Mouse (Mus musculus) spleen, adult 2 months (tissue): ENCODE measurements around the gene Zdhhc9. TPM values are rescaled to one million over a fixed set of nuclear protein-coding genes. Genes with fewer than 3 reads are reported as not detected.

Experiments
- DNase-seq, 2 experiments: peaks; one replicate each; pipeline versions ENCODE4 v3.0.0 to v3.0.0-alpha.2; 2012 to 2021; ENCODE audit warnings: low spot score in 2 of 2, low read depth in 1 of 2
- H3K27ac ChIP-seq: fragments of 200-500 bp; 2 replicates; pipeline ENCODE4 v1.5.1; 2012; ENCODE audit warnings: low read length, inconsistent platforms; ENCODE audit not compliant: insufficient read depth
- H3K27me3 ChIP-seq: fragments of 200-500 bp; 2 replicates; pipeline ENCODE4 v1.6.1; 2012; ENCODE audit warnings: mild to moderate bottlenecking, moderate library complexity, low read length, inconsistent platforms; ENCODE audit not compliant: control insufficient read depth, insufficient read depth
- H3K36me3 ChIP-seq: fragments of 200-500 bp; 2 replicates; pipeline ENCODE4 v1.6.1; 2012; ENCODE audit warnings: mild to moderate bottlenecking, low read length, inconsistent platforms; ENCODE audit not compliant: control insufficient read depth, insufficient read depth
- H3K4me1 ChIP-seq: fragments of 200-500 bp; 2 replicates; pipeline ENCODE4 v1.6.1; 2011; ENCODE audit warnings: inconsistent platforms; ENCODE audit not compliant: control insufficient read depth, insufficient read depth, insufficient read length
- H3K4me3 ChIP-seq: fragments of 200-500 bp; 2 replicates; pipeline ENCODE4 v1.5.1; 2011; ENCODE audit warnings: mild to moderate bottlenecking, inconsistent platforms; ENCODE audit not compliant: insufficient read depth, insufficient read length; ENCODE audit errors: extremely low read depth
- CTCF ChIP-seq: fragments of 200-500 bp; IDR thresholded peaks from 2 replicates; pipeline ENCODE4 v1.5.1; 2011; ENCODE audit warnings: mild to moderate bottlenecking, inconsistent platforms; ENCODE audit not compliant: insufficient read depth, insufficient read length, insufficient replicate concordance; ENCODE audit errors: extremely low read depth
- POLR2A ChIP-seq: fragments of 200-500 bp; IDR thresholded peaks from 2 replicates; pipeline ENCODE4 v1.6.1; 2011; ENCODE audit warnings: low read depth, low read length, inconsistent platforms
- WGBS: fragments of 180-500 bp; shearing (Covaris S2); methylation state at CpG from one replicate; pipeline ENCODE4 v1.1.7; 2018; 5-methylcytosine and 5-hydroxymethylcytosine counted together
- polyA plus RNA-seq: library from polyadenylated mRNA; depleted of rRNA; stranded (reverse); fragments of >200 nt; gene quantifications from 2 replicates; pipeline ENCODE4 v1.2.3, GENCODE M21; 2012

Gene Zdhhc9
- polyA plus RNA-seq, 1 experiment = 11.2 TPM

GRCm38 (mm10) chrX:48181844-48182243 is 26.8 kb downstream of the Zdhhc9 start:
- WGBS = 84% methylated on average over 6 of the region's 6 CpGs
- Histone ChIP-seq H3K27me3 (no peaks in the 10 kb centered on the region), H3K4me1 (no peaks in the 10 kb centered on the region), H3K36me3 (peaks cover 4% of the 10 kb centered on the region), H3K27ac (no peak overlapping the region), H3K4me3 (no peak overlapping the region)
- no peak for DNase-seq
- TF ChIP-seq CTCF (no peak), POLR2A (no peak)

- H3K36me3 ChIP-seq = no peaks in the 10 kb centered on the region
- DNase-seq = no peak
- TF ChIP-seq CTCF (no peak), POLR2A (no peak)
- 0 out of 2 replicates have a peak, but pooled peaks cover under 1% of the 10 kb centered on the region for H3K4me1 ChIP-seq
- no peaks in the 10 kb centered on the region for H3K27me3 ChIP-seq
- no peak overlapping the region for H3K4me3 ChIP-seq
- 44% methylated on average over 1 of the region's 1 CpGs for WGBS
- no peak overlapping the region for H3K27ac ChIP-seq
These were observed 38.3 kb downstream of the Zdhhc9 start for GRCm38 (mm10) chrX:48170368-48170767.

GRCm38 (mm10) chrX:48169892-48170291 is 38.8 kb downstream of the Zdhhc9 start:
- Histone ChIP-seq H3K27me3 (no peaks in the 10 kb centered on the region), H3K4me3 (no peak overlapping the region), H3K4me1 (no peaks in the 10 kb centered on the region), H3K27ac (no peak overlapping the region), H3K36me3 (no peaks in the 10 kb centered on the region)
- WGBS = 88% methylated on average over 1 of the region's 1 CpGs
- TF ChIP-seq POLR2A (no peak), CTCF (no peak)
- DNase-seq = no peak

GRCm38 (mm10) chrX:48158229-48158919 is 50.3 kb downstream of the Zdhhc9 start:
- no peak for DNase-seq
- H3K4me1 ChIP-seq = peaks cover 2% of the 10 kb centered on the region; the same call in 1 of the 2 replicates
- H3K27ac ChIP-seq = no peak overlapping the region; the same call in 1 of the 2 replicates
- WGBS = 88% methylated on average over 11 of the region's 11 CpGs
- no peak overlapping the region for H3K4me3 ChIP-seq
- H3K36me3 ChIP-seq = peaks cover 57% of the 10 kb centered on the region
- TF ChIP-seq CTCF = no peak
- no peak for TF ChIP-seq POLR2A
- H3K27me3 ChIP-seq = no peaks in the 10 kb centered on the region

GRCm38 (mm10) chrX:48157396-48157795 is 51.3 kb downstream of the Zdhhc9 start:
- TF ChIP-seq POLR2A = no peak
- no peak for TF ChIP-seq CTCF
- H3K27me3 ChIP-seq = no peaks in the 10 kb centered on the region
- peaks cover 9% of the 10 kb centered on the region for H3K4me1 ChIP-seq
- no peak overlapping the region for H3K27ac ChIP-seq
- no peak for DNase-seq
- no peak overlapping the region for H3K4me3 ChIP-seq
- H3K36me3 ChIP-seq = peaks cover 57% of the 10 kb centered on the region
- 87% methylated on average over 8 of the region's 8 CpGs for WGBS

GRCm38 (mm10) chrX:48155489-48155888 is 53.2 kb downstream of the Zdhhc9 start:
- no peak overlapping the region for H3K4me3 ChIP-seq
- TF ChIP-seq POLR2A (no peak), CTCF (no peak)
- H3K27ac ChIP-seq = no peak overlapping the region
- no peaks in the 10 kb centered on the region for H3K27me3 ChIP-seq
- peaks cover 48% of the 10 kb centered on the region for H3K36me3 ChIP-seq
- 81% methylated on average over 6 of the region's 6 CpGs for WGBS
- peaks cover 14% of the 10 kb centered on the region for H3K4me1 ChIP-seq
- no peak for DNase-seq

GRCm38 (mm10) chrX:48153949-48154348 is 54.7 kb downstream of the Zdhhc9 start:
- Histone ChIP-seq H3K27me3 (no peaks in the 10 kb centered on the region), H3K36me3 (peaks cover 40% of the 10 kb centered on the region), H3K4me1 (peaks cover 21% of the 10 kb centered on the region), H3K27ac (no peak overlapping the region; the same call in 1 of the 2 replicates), H3K4me3 (no peak overlapping the region)
- WGBS = 56% methylated on average over 2 of the region's 2 CpGs
- DNase-seq = no peak
- TF ChIP-seq CTCF (no peak), POLR2A (no peak)
